Mouse (Mus musculus): ENCODE measurements around the gene Use1. TPM values are rescaled to one million over a fixed set of nuclear protein-coding genes. Genes with fewer than 3 reads are reported as not detected.

Gene Use1
- polyA plus RNA-seq, 1 experiment from 2014 or later, result 92.1 TPM

- 92% methylated on average over 2 of the region's 2 CpGs for WGBS
- Histone ChIP-seq H3K36me3 (ENCODE audit: control insufficient read depth, insufficient read depth, low read length) (peaks cover 4% of the 10 kb centered on the region; the same call in 1 of the 2 replicates), H3K4me3 (ENCODE audit: low read depth, low read length) (no peak overlapping the region), H3K4me2 (ENCODE audit: low read depth, severe bottlenecking) (no peak overlapping the region), H3K9me3 (ENCODE audit: control insufficient read depth, low read length) (no peaks in the 10 kb centered on the region), H3K27ac (replicated peaks; ENCODE audit: low read depth, low read length) (no peak overlapping the region), H3K27me3 (ENCODE audit: control insufficient read depth, insufficient read depth, low read length) (no peaks in the 10 kb centered on the region), H3K4me1 (ENCODE audit: control insufficient read depth, insufficient read depth, low read length) (0 out of 2 replicates have a peak, but pooled peaks cover 4% of the 10 kb centered on the region), H3K9ac (ENCODE audit: low read length) (no peak overlapping the region)
- ATAC-seq (ENCODE audit: insufficient number of reproducible peaks, low FRiP score, low TSS enrichment, low read depth) (no peak), DNase-seq (ENCODE audit: low spot score) (no peak)
These were observed 34.2 kb downstream of the Use1 start for GRCm38 (mm10) chr8:71400826-71401225.

- ATAC-seq (ENCODE audit: insufficient number of reproducible peaks, low FRiP score, low TSS enrichment, low read depth) (no peak), DNase-seq (ENCODE audit: low spot score) (no peak)
- Histone ChIP-seq H3K27me3 (ENCODE audit: control insufficient read depth, insufficient read depth, low read length) (no peaks in the 10 kb centered on the region), H3K9ac (ENCODE audit: low read length) (no peak overlapping the region), H3K4me2 (ENCODE audit: low read depth, severe bottlenecking) (no peak overlapping the region), H3K4me1 (ENCODE audit: control insufficient read depth, insufficient read depth, low read length) (peaks cover 6% of the 10 kb centered on the region; the same call in 1 of the 2 replicates), H3K36me3 (ENCODE audit: control insufficient read depth, insufficient read depth, low read length) (peaks cover 4% of the 10 kb centered on the region; the same call in 1 of the 2 replicates), H3K9me3 (ENCODE audit: control insufficient read depth, low read length) (no peaks in the 10 kb centered on the region), H3K27ac (replicated peaks; ENCODE audit: low read depth, low read length) (no peak overlapping the region), H3K4me3 (ENCODE audit: low read depth, low read length) (no peak overlapping the region)
These were observed 34.8 kb downstream of the Use1 start for GRCm38 (mm10) chr8:71401454-71401853.

GRCm38 (mm10) chr8:71402446-71402964 is 35.9 kb downstream of the Use1 start:
- Histone ChIP-seq H3K9me3 (ENCODE audit: control insufficient read depth, low read length) (no peaks in the 10 kb centered on the region), H3K27ac (replicated peaks; ENCODE audit: low read depth, low read length) (no peak overlapping the region), H3K4me2 (ENCODE audit: low read depth, severe bottlenecking) (no peak overlapping the region), H3K9ac (ENCODE audit: low read length) (no peak overlapping the region), H3K36me3 (ENCODE audit: control insufficient read depth, insufficient read depth, low read length) (peaks cover 4% of the 10 kb centered on the region; the same call in 1 of the 2 replicates), H3K4me1 (ENCODE audit: control insufficient read depth, insufficient read depth, low read length) (peaks cover 6% of the 10 kb centered on the region; the same call in 1 of the 2 replicates), H3K4me3 (ENCODE audit: low read depth, low read length) (no peak overlapping the region), H3K27me3 (ENCODE audit: control insufficient read depth, insufficient read depth, low read length) (no peaks in the 10 kb centered on the region)
- no peak for ATAC-seq (ENCODE audit: insufficient number of reproducible peaks, low FRiP score, low TSS enrichment, low read depth)
- 89% methylated on average over 9 of the region's 9 CpGs for WGBS
- DNase-seq (ENCODE audit: low spot score), result no peak

GRCm38 (mm10) chr8:71403107-71403885 is 36.6 kb downstream of the Use1 start:
- Histone ChIP-seq H3K4me2 (ENCODE audit: low read depth, severe bottlenecking) (no peak overlapping the region), H3K4me3 (ENCODE audit: low read depth, low read length) (no peak overlapping the region), H3K36me3 (ENCODE audit: control insufficient read depth, insufficient read depth, low read length) (peaks cover 6% of the 10 kb centered on the region; the same call in 1 of the 2 replicates), H3K4me1 (ENCODE audit: control insufficient read depth, insufficient read depth, low read length) (peaks cover 4% of the 10 kb centered on the region; the same call in 1 of the 2 replicates), H3K9me3 (ENCODE audit: control insufficient read depth, low read length) (no peaks in the 10 kb centered on the region), H3K9ac (ENCODE audit: low read length) (no peak overlapping the region), H3K27me3 (ENCODE audit: control insufficient read depth, insufficient read depth, low read length) (no peaks in the 10 kb centered on the region), H3K27ac (replicated peaks; ENCODE audit: low read depth, low read length) (no peak overlapping the region)
- DNase-seq (ENCODE audit: low spot score) (no peak), ATAC-seq (ENCODE audit: insufficient number of reproducible peaks, low FRiP score, low TSS enrichment, low read depth) (no peak)
- WGBS, result 84% methylated on average over 6 of the region's 6 CpGs

GRCm38 (mm10) chr8:71404011-71404410 is 37.4 kb downstream of the Use1 start:
- peaks cover 4% of the 10 kb centered on the region; the same call in 1 of the 2 replicates for H3K4me1 ChIP-seq (ENCODE audit: control insufficient read depth, insufficient read depth, low read length)
- peaks cover 7% of the 10 kb centered on the region; the same call in 1 of the 2 replicates for H3K36me3 ChIP-seq (ENCODE audit: control insufficient read depth, insufficient read depth, low read length)
- ATAC-seq (ENCODE audit: insufficient number of reproducible peaks, low FRiP score, low TSS enrichment, low read depth) (no peak), DNase-seq (ENCODE audit: low spot score) (no peak)
- no peak overlapping the region for H3K27ac ChIP-seq (replicated peaks; ENCODE audit: low read depth, low read length)
- H3K27me3 ChIP-seq (ENCODE audit: control insufficient read depth, insufficient read depth, low read length), result no peaks in the 10 kb centered on the region
- H3K9ac ChIP-seq (ENCODE audit: low read length), result no peak overlapping the region
- 93% methylated on average over 8 of the region's 8 CpGs for WGBS
- no peak overlapping the region for H3K4me2 ChIP-seq (ENCODE audit: low read depth, severe bottlenecking)
- no peaks in the 10 kb centered on the region for H3K9me3 ChIP-seq (ENCODE audit: control insufficient read depth, low read length)
- H3K4me3 ChIP-seq (ENCODE audit: low read depth, low read length), result no peak overlapping the region

GRCm38 (mm10) chr8:71404951-71405351 is 38.3 kb downstream of the Use1 start:
- H3K4me3 ChIP-seq (ENCODE audit: low read depth, low read length), result 0 out of 2 replicates have a peak overlapping the region, but pooled peaks have one; percentile 81
- DNase-seq (ENCODE audit: low spot score) (no peak), ATAC-seq (ENCODE audit: insufficient number of reproducible peaks, low FRiP score, low TSS enrichment, low read depth) (no peak)
- H3K9me3 ChIP-seq (ENCODE audit: control insufficient read depth, low read length), result no peaks in the 10 kb centered on the region
- H3K27me3 ChIP-seq (ENCODE audit: control insufficient read depth, insufficient read depth, low read length), result no peaks in the 10 kb centered on the region
- peaks cover 10% of the 10 kb centered on the region; the same call in 1 of the 2 replicates for H3K36me3 ChIP-seq (ENCODE audit: control insufficient read depth, insufficient read depth, low read length)
- WGBS, result 87% methylated on average over 9 of the region's 9 CpGs
- H3K27ac ChIP-seq (replicated peaks; ENCODE audit: low read depth, low read length), result no peak overlapping the region
- peaks cover 4% of the 10 kb centered on the region; the same call in 1 of the 2 replicates for H3K4me1 ChIP-seq (ENCODE audit: control insufficient read depth, insufficient read depth, low read length)
- peak overlapping the region; percentile 93; the same call in 1 of the 2 replicates for H3K4me2 ChIP-seq (ENCODE audit: low read depth, severe bottlenecking)
- no peak overlapping the region for H3K9ac ChIP-seq (ENCODE audit: low read length)

GRCm38 (mm10) chr8:71405401-71406098 is 38.9 kb downstream of the Use1 start, which contains the start of gene Ankle1:
TSS of gene Ankle1 (plus strand) at chr8:71406010.
- Histone ChIP-seq H3K9me3 (ENCODE audit: control insufficient read depth, low read length) (no peaks in the 10 kb centered on the region), H3K36me3 (ENCODE audit: control insufficient read depth, insufficient read depth, low read length) (peaks cover 10% of the 10 kb centered on the region; the same call in 1 of the 2 replicates), H3K9ac (ENCODE audit: low read length) (peak within 1 kb of the TSS; percentile 69), H3K4me1 (ENCODE audit: control insufficient read depth, insufficient read depth, low read length) (peaks cover 4% of the 10 kb centered on the region; the same call in 1 of the 2 replicates), H3K4me2 (ENCODE audit: low read depth, severe bottlenecking) (peak within 1 kb of the TSS; percentile 93), H3K27me3 (ENCODE audit: control insufficient read depth, insufficient read depth, low read length) (no peaks in the 10 kb centered on the region), H3K4me3 (ENCODE audit: low read depth, low read length) (peak within 1 kb of the TSS; percentile 81), H3K27ac (replicated peaks; ENCODE audit: low read depth, low read length) (peak within 1 kb of the TSS; percentile 44)
- peak; percentile 99 for DNase-seq (ENCODE audit: low spot score)
- peak; percentile 87 for ATAC-seq (ENCODE audit: insufficient number of reproducible peaks, low FRiP score, low TSS enrichment, low read depth)
- WGBS, result 18% methylated on average over 33 of the region's 33 CpGs
